Mouse (Mus musculus) heart, postnatal 0 days (tissue): Measurements from ENCODE around the gene Cd24a. TPM values are rescaled to one million over a fixed set of nuclear protein-coding genes. Genes with fewer than 3 reads are reported as not detected.

Source experiments
- ATAC-seq: fragments of 200-750 bp; cut with Nextera tagmentation; 2 replicates; pipeline ENCODE4 v1.8.0; 2017; ENCODE audit warnings: low read depth, moderate number of reproducible peaks, moderate library complexity; ENCODE audit not compliant: insufficient read depth
- DNase-seq: peaks from one replicate; pipeline ENCODE4 v3.0.0-alpha.2; 2016; ENCODE audit warnings: low spot score
- H3K27ac ChIP-seq: fragments of 300-500 bp; sonication (generic); 2 replicates; pipeline ENCODE4 v1.5.1; 2014; ENCODE audit warnings: low read depth, mild to moderate bottlenecking
- H3K27me3 ChIP-seq: fragments of 300-500 bp; sonication (generic); 2 replicates; pipeline ENCODE4 v1.6.1; 2014; ENCODE audit warnings: low read length, mixed read lengths; ENCODE audit not compliant: control insufficient read depth, insufficient read depth
- H3K36me3 ChIP-seq: fragments of 300-500 bp; sonication (generic); replicated peaks from 2 replicates; pipeline ENCODE4 v1.6.1; 2014; ENCODE audit warnings: low read length, mixed read lengths; ENCODE audit not compliant: control insufficient read depth, insufficient read depth
- H3K4me1 ChIP-seq: fragments of 300-500 bp; sonication (generic); 2 replicates; pipeline ENCODE4 v1.6.1; 2014; ENCODE audit warnings: antibody characterized with exemption; ENCODE audit not compliant: control insufficient read depth, insufficient read depth
- H3K4me2 ChIP-seq: fragments of 300-500 bp; sonication (generic); 2 replicates; pipeline ENCODE4 v1.6.1; 2014; ENCODE audit warnings: low read depth, mild to moderate bottlenecking, low read length, moderate library complexity
- H3K4me3 ChIP-seq: fragments of 300-500 bp; sonication (generic); 2 replicates; pipeline ENCODE4 v1.5.1; 2014; ENCODE audit warnings: low read depth, low read length
- H3K9ac ChIP-seq: fragments of 300-500 bp; sonication (generic); replicated peaks from 2 replicates; pipeline ENCODE4 v1.6.1; 2014; ENCODE audit warnings: low read depth, low read length, mixed read lengths
- H3K9me3 ChIP-seq: fragments of 300-500 bp; sonication (generic); replicated peaks from 2 replicates; pipeline ENCODE4 v1.6.1; 2016; ENCODE audit warnings: low read length; ENCODE audit not compliant: control insufficient read depth
- CTCF ChIP-seq: IDR thresholded peaks from 2 replicates; pipeline ENCODE4 v1.5.1; 2016; ENCODE audit warnings: antibody characterized with exemption, control low read depth, low read depth
- EP300 ChIP-seq: IDR thresholded peaks from 2 replicates; pipeline ENCODE4 v1.6.1; 2016; ENCODE audit warnings: antibody characterized with exemption, low read depth
- WGBS: fragments of 180-500 bp; shearing (Covaris S2); extraction: QIAGEN DNeasy Blood & Tissue Kit; methylation state at CpG from one replicate; pipeline ENCODE4 v1.1.7; 2014; 5-methylcytosine and 5-hydroxymethylcytosine counted together
- polyA plus RNA-seq: library from polyadenylated mRNA; unstranded; fragments of >200 nt; fragmentation: Nextera tagmentation; extraction: Ambion mirVana; gene quantifications from 2 replicates; pipeline ENCODE4 v1.2.1, GENCODE M21; 2015
- total RNA-seq: library from RNA; depleted of rRNA; stranded (reverse); fragments of >200 nt; gene quantifications from 2 replicates; pipeline ENCODE4 v1.2.3, GENCODE M21; 2014; ENCODE audit warnings: low replicate concordance

Gene Cd24a
- total and polyA plus RNA-seq, 2 experiments from 2014 or later = 32.9 to 62.2 TPM

DNA sequence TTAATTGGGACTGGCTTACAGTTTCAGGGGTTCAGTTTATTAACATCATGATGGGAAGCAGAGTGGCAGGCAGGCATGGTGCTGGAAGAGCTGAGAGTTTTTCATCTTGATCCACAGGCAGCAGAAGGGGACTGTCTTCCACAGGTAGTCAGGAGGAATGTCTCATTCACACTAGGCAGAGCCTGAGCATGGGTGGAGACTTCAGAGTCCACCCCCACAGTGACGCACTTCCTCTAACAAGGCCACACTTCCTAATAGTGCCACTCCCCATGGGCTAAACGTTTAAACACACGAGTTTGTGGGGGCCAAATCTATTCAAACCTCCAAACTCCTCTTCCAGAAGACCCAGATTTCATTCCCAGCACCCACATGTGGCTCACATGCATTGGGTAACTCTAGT, 16.8 kb downstream of the Cd24a start:
- WGBS = 63% methylated on average over 3 of the region's 3 CpGs

DNA sequence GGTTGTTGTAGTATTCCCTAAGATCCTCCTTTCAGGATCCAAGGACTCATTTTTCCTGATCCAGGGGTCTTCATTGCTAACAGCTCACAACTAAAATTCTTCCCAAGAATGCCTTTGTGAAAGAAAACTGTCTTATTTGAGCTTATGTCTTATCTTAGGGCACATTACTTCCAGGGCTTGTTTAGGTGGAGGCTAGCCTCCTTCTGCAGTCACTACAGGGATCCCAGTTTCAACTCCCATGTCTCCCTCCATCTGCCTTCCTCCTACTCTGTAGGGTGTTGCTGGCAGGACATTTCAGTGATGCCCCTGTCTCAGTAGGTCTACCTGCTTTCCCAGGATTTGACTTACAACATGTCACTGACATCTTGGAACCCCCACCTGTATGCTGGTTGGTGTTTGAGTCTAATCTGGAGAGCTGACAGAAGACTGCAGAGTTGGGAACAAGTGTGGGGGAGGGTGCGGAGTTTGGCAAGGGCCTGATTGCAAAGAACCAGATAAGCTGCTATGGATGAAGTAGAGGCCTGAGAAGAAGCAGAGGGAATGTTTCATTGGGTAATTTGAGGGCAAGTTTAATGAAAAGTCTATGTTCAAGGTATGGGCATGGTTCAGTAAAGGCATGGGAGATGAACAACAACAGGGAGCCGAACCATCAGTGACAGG, 20.1 kb downstream of the Cd24a start:
- H3K27ac ChIP-seq = no peak overlapping the region
- DNase-seq (no peak), ATAC-seq (no peak)
- H3K4me1 ChIP-seq = no peaks in the 10 kb centered on the region
- H3K4me2 ChIP-seq = no peak overlapping the region
- H3K9ac ChIP-seq = no peak overlapping the region
- no peak overlapping the region for H3K4me3 ChIP-seq
- no peaks in the 10 kb centered on the region for H3K36me3 ChIP-seq
- no peaks in the 10 kb centered on the region for H3K9me3 ChIP-seq
- no peaks in the 10 kb centered on the region for H3K27me3 ChIP-seq
- no peak for TF ChIP-seq EP300
- TF ChIP-seq CTCF = no peak
- 63% methylated on average over 2 of the region's 2 CpGs for WGBS

More for the DNA sequence above, 16.8 kb downstream of the Cd24a start:
- Histone ChIP-seq H3K4me3 (no peak overlapping the region), H3K9me3 (no peaks in the 10 kb centered on the region), H3K4me1 (no peaks in the 10 kb centered on the region), H3K27ac (no peak overlapping the region), H3K36me3 (no peaks in the 10 kb centered on the region), H3K4me2 (no peak overlapping the region), H3K27me3 (no peaks in the 10 kb centered on the region), H3K9ac (no peak overlapping the region)
- TF ChIP-seq CTCF (no peak), EP300 (no peak)
- ATAC-seq = no peak
- no peak for DNase-seq

DNA sequence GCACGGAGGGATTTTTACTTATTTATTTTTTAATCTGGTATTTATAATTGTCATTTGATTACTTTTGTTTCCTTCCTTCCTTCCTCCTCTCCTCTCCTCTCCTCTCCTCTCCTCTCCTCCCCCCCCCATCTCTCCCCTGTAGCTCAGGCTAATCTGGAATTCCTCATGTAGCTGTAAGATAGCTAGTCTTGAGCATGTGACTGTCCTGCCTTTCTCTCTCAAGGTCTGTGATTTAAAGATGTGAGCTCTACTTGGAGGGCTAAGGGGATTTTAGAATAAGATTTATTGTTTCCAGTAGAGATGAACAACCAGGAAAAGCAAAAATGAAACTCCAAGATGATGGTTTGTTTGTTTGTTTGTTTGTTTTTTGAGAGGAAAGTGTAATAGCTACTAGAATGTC, 23.0 kb downstream of the Cd24a start:
- H3K27me3 ChIP-seq = no peaks in the 10 kb centered on the region
- H3K9me3 ChIP-seq = no peaks in the 10 kb centered on the region
- 57% methylated on average over 1 of the region's 1 CpGs for WGBS
- no peak overlapping the region for H3K9ac ChIP-seq
- no peak overlapping the region for H3K4me2 ChIP-seq
- TF ChIP-seq CTCF = no peak
- no peak for TF ChIP-seq EP300
- H3K36me3 ChIP-seq = no peaks in the 10 kb centered on the region
- no peak overlapping the region for H3K27ac ChIP-seq
- H3K4me1 ChIP-seq = no peaks in the 10 kb centered on the region
- H3K4me3 ChIP-seq = no peak overlapping the region
- DNase-seq (no peak), ATAC-seq (no peak)

DNA sequence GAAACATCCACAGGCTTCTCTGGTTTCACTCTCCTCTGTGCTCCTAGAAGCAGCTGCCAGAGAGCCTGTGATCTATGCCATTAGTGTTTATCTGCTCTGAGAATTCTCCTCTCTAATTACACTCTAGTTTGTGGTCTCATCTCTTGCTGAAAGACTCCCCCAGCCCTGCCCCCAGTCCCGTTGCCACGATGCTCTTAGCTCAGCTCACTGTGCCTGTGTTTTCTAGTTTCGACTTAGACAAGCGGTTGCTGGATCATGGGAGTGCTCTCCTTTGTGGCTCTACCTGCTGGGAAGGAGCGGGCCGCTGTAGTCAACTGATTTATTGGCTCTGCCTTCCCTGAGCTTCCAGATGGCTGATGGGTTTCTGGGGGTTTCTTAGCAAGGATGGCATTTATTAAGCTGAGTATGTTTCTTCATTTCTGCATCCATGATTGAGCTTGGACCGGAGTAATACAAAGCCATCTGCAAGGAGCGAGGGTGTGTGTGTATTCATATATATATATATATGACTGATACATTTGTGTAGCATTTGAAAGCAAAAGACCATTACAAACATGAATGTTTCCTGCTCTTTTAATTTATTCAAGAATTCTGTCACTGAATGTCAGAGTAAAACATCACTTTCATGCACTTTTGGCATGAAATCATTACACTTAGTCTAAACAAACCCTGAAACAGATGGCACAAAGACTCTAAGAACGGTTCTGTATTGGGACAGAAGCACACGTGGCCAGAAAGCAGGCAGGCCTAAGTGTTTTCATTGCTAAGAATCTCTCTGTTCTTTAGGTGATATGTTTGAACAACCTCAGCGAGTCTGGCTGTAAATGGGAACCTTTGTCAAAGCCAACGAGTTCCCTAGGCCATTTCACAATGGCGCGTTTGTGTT, 23.7 kb downstream of the Cd24a start:
- ATAC-seq (no peak), DNase-seq (no peak)
- TF ChIP-seq EP300 (no peak), CTCF (no peak)
- Histone ChIP-seq H3K4me1 (no peaks in the 10 kb centered on the region), H3K36me3 (no peaks in the 10 kb centered on the region), H3K9ac (no peak overlapping the region), H3K9me3 (no peaks in the 10 kb centered on the region), H3K4me2 (no peak overlapping the region), H3K4me3 (no peak overlapping the region), H3K27me3 (no peaks in the 10 kb centered on the region), H3K27ac (no peak overlapping the region)
- WGBS = 59% methylated on average over 14 of the region's 14 CpGs

DNA sequence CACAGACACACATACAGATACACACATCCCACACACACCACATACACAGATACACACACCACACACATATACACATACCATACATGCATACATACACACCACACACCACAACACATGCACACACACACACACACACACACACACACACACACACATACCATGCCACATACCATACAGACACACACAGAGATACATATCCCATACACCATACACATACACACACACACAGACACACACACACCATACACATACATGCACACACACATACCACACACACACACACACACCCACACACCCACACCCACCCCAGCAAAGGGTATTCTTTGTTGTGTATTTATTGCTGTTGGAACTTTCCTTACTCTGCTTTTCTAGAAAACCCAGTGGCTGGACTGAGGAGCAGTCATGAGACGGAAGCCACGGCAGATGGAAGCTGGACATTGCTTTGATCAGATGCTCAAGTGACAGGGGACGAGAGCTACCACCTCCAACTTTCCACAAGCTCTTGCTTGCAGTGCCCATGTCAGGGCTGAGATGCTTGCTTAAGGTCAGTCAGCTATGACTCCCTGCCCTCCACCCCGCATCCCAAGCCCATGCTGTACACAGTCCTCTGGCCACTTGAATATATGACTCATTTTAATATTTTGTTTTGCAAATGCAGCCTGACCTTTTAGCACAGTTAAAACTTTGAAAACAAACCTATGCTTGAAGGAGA, 26.0 kb downstream of the Cd24a start:
- ATAC-seq = no peak
- no peak overlapping the region for H3K27ac ChIP-seq
- TF ChIP-seq CTCF (no peak), EP300 (no peak)
- WGBS = 68% methylated on average over 4 of the region's 4 CpGs
- H3K4me3 ChIP-seq = no peak overlapping the region
- H3K4me1 ChIP-seq = no peaks in the 10 kb centered on the region
- H3K27me3 ChIP-seq = no peaks in the 10 kb centered on the region
- H3K9me3 ChIP-seq = no peaks in the 10 kb centered on the region
- H3K9ac ChIP-seq = no peak overlapping the region
- H3K4me2 ChIP-seq = no peak overlapping the region
- H3K36me3 ChIP-seq = no peaks in the 10 kb centered on the region
- DNase-seq = no peak
